Mouse (Mus musculus): ENCODE measurements at regions not wholly inside any gene's neighbourhood (a gene's known extent, or its start where the extent isn't known, plus 50 kb on each side); places are given as distances from the start of the nearest gene placed in this dataset.

DNA sequence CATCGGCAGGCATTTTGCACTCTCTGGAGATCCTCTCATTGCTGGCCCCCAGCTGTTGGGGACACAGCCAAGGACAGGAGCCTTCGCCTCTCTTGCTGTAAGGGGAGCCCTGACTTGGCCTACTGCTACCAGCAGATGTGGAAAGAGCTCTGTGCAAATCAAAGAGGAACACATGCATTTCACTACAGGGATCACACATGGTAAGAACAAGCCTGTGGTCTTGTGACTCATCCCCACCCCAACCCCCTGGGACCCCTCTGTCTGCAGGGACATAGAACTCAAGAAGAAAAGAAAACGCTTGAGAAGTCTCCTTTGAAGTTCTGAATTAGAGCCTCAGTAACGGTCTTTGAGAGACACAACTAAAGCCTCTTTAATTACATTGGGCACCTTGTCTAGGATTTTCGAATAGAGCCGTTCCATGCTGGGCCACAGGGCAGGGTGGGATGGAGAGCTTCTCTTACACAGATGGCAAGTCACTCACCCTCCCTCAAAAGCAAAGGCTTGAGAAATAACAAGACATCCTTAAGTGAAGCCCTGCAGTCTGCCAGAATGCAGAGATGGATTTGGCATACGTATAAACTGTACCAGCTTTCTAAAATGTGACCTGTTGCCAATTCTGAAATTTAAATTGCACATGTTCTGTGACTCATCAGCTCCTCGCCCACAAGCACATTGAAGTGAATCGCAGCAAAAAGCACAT, 92.8 kb downstream of the Aipl1 start:
- TF ChIP-seq GATA1 (IDR thresholded peaks at IDR 0.05; ENCODE audit: borderline replicate concordance, low read length) (no peak), POLR2AphosphoS5 (IDR thresholded peaks at IDR 0.05; ENCODE audit: insufficient replicate concordance, low read depth, low read length) (no peak), TAL1 (conservative IDR thresholded peaks at IDR 0.05; ENCODE audit: low read depth, low read length) (no peak), CTCF (IDR thresholded peaks at IDR 0.05; ENCODE audit: low read depth, low read length) (no peak), GATA2 (IDR thresholded peaks at IDR 0.05; ENCODE audit: borderline replicate concordance, low read depth, low read length) (no peak)
- DNase-seq (ENCODE audit: low spot score): no peak
- Histone ChIP-seq H3K4me3 (ENCODE audit: low read depth, low read length) (no peak overlapping the region), H3K4me1 (ENCODE audit: insufficient read depth, low read depth, low read length) (no peaks in the 10 kb centered on the region), H3K36me3 (replicated peaks) (no peaks in the 10 kb centered on the region), H3K27me3 (ENCODE audit: insufficient read depth, low read length) (no peaks in the 10 kb centered on the region), H3K9me3 (replicated peaks) (peaks cover 56% of the 10 kb centered on the region)
- ATAC-seq (ENCODE audit: extremely low read depth, insufficient number of reproducible peaks, low FRiP score, poor library complexity, severe bottlenecking): no peak

DNA sequence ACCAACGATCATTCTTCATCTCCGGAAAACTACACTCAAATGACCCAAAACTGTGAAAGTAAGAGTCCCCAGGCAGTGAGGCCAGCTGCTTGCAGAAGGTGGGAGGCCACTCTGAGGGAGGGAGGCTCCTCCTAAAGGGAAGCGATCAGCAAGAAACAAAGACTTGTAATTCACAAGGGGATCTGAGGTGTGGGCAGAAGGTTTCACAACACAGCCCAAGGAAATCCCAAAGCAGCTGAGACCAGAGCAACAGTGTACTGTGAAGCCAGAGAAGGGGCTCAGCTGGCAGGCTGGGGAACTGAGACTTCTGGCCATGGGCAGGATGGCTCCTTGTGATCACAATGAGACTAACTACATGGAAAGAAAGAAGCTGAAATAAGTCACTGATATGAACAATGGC, 93.8 kb downstream of the Aipl1 start:
- DNase-seq (ENCODE audit: low spot score) (no peak), ATAC-seq (ENCODE audit: extremely low read depth, insufficient number of reproducible peaks, low FRiP score, poor library complexity, severe bottlenecking) (no peak)
- Histone ChIP-seq H3K27me3 (ENCODE audit: insufficient read depth, low read length) (no peaks in the 10 kb centered on the region), H3K4me1 (ENCODE audit: insufficient read depth, low read depth, low read length) (no peaks in the 10 kb centered on the region), H3K36me3 (replicated peaks) (no peaks in the 10 kb centered on the region), H3K9me3 (replicated peaks) (peaks cover 65% of the 10 kb centered on the region), H3K4me3 (ENCODE audit: low read depth, low read length) (no peak overlapping the region)
- TF ChIP-seq TAL1 (conservative IDR thresholded peaks at IDR 0.05; ENCODE audit: low read depth, low read length): no peak
- no peak for TF ChIP-seq GATA2 (IDR thresholded peaks at IDR 0.05; ENCODE audit: borderline replicate concordance, low read depth, low read length)
- TF ChIP-seq CTCF (IDR thresholded peaks at IDR 0.05; ENCODE audit: low read depth, low read length): no peak
- TF ChIP-seq POLR2AphosphoS5 (IDR thresholded peaks at IDR 0.05; ENCODE audit: insufficient replicate concordance, low read depth, low read length): no peak
- no peak for TF ChIP-seq GATA1 (IDR thresholded peaks at IDR 0.05; ENCODE audit: borderline replicate concordance, low read length)

DNA sequence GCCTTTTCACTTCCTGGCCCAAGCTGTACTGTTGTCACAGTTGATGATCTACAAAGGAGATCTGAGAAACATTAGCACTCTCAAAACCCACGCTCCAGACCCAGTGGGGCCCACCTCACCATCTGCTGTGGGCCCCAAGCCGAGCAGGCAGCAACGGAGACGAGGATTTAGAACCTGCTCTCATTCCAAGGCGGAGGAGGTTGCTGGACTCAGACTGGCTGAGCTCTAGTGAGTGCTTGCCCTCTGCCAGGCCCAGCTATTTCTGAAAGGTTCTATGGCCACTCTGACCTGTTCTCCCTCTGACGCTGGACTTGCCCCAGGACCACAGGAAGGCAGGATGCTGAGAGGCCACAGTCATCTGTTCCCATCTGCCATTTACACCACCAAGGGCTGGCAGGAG, 98.2 kb downstream of the Aipl1 start:
- TF ChIP-seq CTCF (IDR thresholded peaks at IDR 0.05; ENCODE audit: low read depth, low read length): no peak
- TF ChIP-seq GATA1 (IDR thresholded peaks at IDR 0.05; ENCODE audit: borderline replicate concordance, low read length): no peak
- ATAC-seq (ENCODE audit: extremely low read depth, insufficient number of reproducible peaks, low FRiP score, poor library complexity, severe bottlenecking): no peak

DNA sequence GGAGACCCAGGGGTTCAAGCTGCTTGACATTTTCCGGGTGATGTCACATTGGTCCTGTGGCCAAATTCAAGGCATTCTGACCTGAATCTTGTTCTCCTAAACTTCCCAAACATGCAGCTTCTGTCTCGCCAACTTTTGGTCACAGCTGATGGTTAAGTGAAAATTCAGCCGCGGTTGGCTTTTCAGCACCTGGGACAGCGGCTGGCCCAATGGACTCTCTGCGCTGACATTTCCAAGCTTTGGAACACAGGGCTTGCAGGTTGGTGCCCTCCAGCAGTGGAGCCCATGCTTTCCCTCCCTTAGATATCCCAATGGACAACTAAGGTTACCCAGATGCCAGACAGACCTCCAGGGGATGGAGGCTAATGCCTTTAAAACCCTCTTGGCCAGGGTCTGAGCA, 100.2 kb downstream of the Aipl1 start:
- H3K27me3 ChIP-seq (ENCODE audit: insufficient read depth, low read length): no peaks in the 10 kb centered on the region
- H3K36me3 ChIP-seq (replicated peaks): no peaks in the 10 kb centered on the region
- H3K9me3 ChIP-seq (replicated peaks): peaks cover 71% of the 10 kb centered on the region
- TF ChIP-seq GATA2 (IDR thresholded peaks at IDR 0.05; ENCODE audit: borderline replicate concordance, low read depth, low read length) (no peak), GATA1 (IDR thresholded peaks at IDR 0.05; ENCODE audit: borderline replicate concordance, low read length) (no peak), POLR2AphosphoS5 (IDR thresholded peaks at IDR 0.05; ENCODE audit: insufficient replicate concordance, low read depth, low read length) (no peak), CTCF (IDR thresholded peaks at IDR 0.05; ENCODE audit: low read depth, low read length) (no peak), TAL1 (conservative IDR thresholded peaks at IDR 0.05; ENCODE audit: low read depth, low read length) (no peak)
- no peak for DNase-seq (ENCODE audit: low spot score)
- no peak for ATAC-seq (ENCODE audit: extremely low read depth, insufficient number of reproducible peaks, low FRiP score, poor library complexity, severe bottlenecking)
- H3K4me3 ChIP-seq (ENCODE audit: low read depth, low read length): no peak overlapping the region
- H3K4me1 ChIP-seq (ENCODE audit: insufficient read depth, low read depth, low read length): no peaks in the 10 kb centered on the region

More for the DNA sequence above, 98.2 kb downstream of the Aipl1 start:
- Histone ChIP-seq H3K36me3 (replicated peaks) (no peaks in the 10 kb centered on the region), H3K4me3 (ENCODE audit: low read depth, low read length) (no peak overlapping the region), H3K9me3 (replicated peaks) (peaks cover 70% of the 10 kb centered on the region), H3K27me3 (ENCODE audit: insufficient read depth, low read length) (no peaks in the 10 kb centered on the region), H3K4me1 (ENCODE audit: insufficient read depth, low read depth, low read length) (no peaks in the 10 kb centered on the region)
- no peak for DNase-seq (ENCODE audit: low spot score)

DNA sequence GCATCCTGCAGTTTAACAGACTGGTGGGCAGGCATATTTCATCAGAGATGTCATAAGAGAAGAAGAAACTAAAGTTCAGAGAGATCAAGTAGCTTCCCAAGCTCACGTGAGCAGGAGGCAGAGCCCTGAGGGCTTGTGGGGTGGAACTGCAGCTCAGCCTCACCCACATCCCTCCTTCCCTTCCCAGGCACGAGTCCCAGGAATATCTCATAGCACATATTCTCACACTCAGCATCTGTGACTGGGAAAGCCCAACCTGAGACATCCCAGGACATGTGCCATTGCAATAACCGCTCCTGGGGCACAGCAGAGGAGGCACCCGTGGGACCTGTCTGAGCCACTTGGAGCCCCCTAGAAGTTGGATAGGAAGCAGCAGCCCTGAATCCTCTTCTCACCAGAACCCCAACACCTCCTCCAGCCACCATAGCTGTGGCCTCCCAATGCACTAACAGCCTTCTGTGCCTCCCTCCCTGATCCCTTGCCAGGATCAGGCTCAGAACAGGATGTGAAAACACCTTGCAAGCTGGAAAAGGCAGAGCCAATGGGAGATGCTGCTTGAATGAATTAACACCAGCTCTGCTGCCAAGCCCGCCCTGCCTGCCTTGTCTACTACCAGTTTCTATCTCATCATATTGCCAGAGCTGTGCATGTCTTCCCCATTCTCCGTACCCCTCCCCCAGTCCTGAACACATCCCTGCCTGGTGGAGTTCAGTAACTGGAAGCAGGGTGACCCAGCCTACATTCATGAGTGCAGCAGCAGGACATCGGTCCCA, 107.4 kb downstream of the Aipl1 start:
- H3K27me3 ChIP-seq (ENCODE audit: insufficient read depth, low read length): no peaks in the 10 kb centered on the region
- H3K36me3 ChIP-seq (replicated peaks): no peaks in the 10 kb centered on the region
- ATAC-seq (ENCODE audit: extremely low read depth, insufficient number of reproducible peaks, low FRiP score, poor library complexity, severe bottlenecking): no peak
- H3K9me3 ChIP-seq (replicated peaks): peaks cover 50% of the 10 kb centered on the region
- DNase-seq (ENCODE audit: low spot score): no peak
- TF ChIP-seq POLR2AphosphoS5 (IDR thresholded peaks at IDR 0.05; ENCODE audit: insufficient replicate concordance, low read depth, low read length) (no peak), GATA1 (IDR thresholded peaks at IDR 0.05; ENCODE audit: borderline replicate concordance, low read length) (no peak), GATA2 (IDR thresholded peaks at IDR 0.05; ENCODE audit: borderline replicate concordance, low read depth, low read length) (no peak), CTCF (IDR thresholded peaks at IDR 0.05; ENCODE audit: low read depth, low read length) (no peak), TAL1 (conservative IDR thresholded peaks at IDR 0.05; ENCODE audit: low read depth, low read length) (no peak)
- no peaks in the 10 kb centered on the region for H3K4me1 ChIP-seq (ENCODE audit: insufficient read depth, low read depth, low read length)
- H3K4me3 ChIP-seq (ENCODE audit: low read depth, low read length): no peak overlapping the region

DNA sequence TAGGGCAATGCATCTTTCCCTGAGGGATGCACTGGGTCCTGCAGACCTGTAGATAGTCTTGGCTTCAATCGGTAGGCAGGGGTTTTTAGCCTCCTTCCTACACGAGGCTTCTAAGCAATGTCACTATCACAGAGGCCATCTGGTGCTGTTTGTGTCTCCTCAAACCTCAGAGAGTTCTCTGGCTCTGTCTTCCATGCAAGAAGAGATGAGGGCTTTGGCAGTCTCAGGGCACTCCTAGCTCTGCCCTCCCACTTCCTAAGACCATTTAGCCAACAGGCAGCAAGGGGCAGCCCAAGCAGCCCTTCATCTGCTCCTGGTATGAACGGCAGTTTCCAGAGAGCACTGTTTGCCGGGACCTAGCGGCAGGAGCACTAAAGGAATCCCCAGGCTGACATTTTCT, 122.6 kb downstream of the Aipl1 start:
- TF ChIP-seq TAL1 (conservative IDR thresholded peaks at IDR 0.05; ENCODE audit: low read depth, low read length): no peak
- no peak for TF ChIP-seq CTCF (IDR thresholded peaks at IDR 0.05; ENCODE audit: low read depth, low read length)
- TF ChIP-seq GATA1 (IDR thresholded peaks at IDR 0.05; ENCODE audit: borderline replicate concordance, low read length): no peak
- TF ChIP-seq GATA2 (IDR thresholded peaks at IDR 0.05; ENCODE audit: borderline replicate concordance, low read depth, low read length): no peak
- ATAC-seq (ENCODE audit: extremely low read depth, insufficient number of reproducible peaks, low FRiP score, poor library complexity, severe bottlenecking) (no peak), DNase-seq (ENCODE audit: low spot score) (no peak)
- Histone ChIP-seq H3K36me3 (replicated peaks) (no peaks in the 10 kb centered on the region), H3K4me1 (ENCODE audit: insufficient read depth, low read depth, low read length) (no peaks in the 10 kb centered on the region), H3K9me3 (replicated peaks) (peaks cover 71% of the 10 kb centered on the region), H3K27me3 (ENCODE audit: insufficient read depth, low read length) (no peaks in the 10 kb centered on the region), H3K4me3 (ENCODE audit: low read depth, low read length) (no peak overlapping the region)

All from G1E (cell line).